Mouse (Mus musculus) G1E-ER4 (cell line): ENCODE measurements around the gene Crocc2. TPM values are rescaled to one million over a fixed set of nuclear protein-coding genes. Genes with fewer than 3 reads are reported as not detected.

Experiments
- GATA1 ChIP-seq: IDR thresholded peaks from one replicate; pipeline ENCODE4 v1.8.0; 2012; ENCODE audit warnings: low read length, inconsistent platforms
- polyA plus RNA-seq: library from polyadenylated mRNA; stranded (reverse); fragments of >175 nt; gene quantifications from 2 replicates; pipeline ENCODE4 v1.2.3, GENCODE M21; 2012

The Crocc2 gene
- polyA plus RNA-seq, 1 experiment = not detected

DNA sequence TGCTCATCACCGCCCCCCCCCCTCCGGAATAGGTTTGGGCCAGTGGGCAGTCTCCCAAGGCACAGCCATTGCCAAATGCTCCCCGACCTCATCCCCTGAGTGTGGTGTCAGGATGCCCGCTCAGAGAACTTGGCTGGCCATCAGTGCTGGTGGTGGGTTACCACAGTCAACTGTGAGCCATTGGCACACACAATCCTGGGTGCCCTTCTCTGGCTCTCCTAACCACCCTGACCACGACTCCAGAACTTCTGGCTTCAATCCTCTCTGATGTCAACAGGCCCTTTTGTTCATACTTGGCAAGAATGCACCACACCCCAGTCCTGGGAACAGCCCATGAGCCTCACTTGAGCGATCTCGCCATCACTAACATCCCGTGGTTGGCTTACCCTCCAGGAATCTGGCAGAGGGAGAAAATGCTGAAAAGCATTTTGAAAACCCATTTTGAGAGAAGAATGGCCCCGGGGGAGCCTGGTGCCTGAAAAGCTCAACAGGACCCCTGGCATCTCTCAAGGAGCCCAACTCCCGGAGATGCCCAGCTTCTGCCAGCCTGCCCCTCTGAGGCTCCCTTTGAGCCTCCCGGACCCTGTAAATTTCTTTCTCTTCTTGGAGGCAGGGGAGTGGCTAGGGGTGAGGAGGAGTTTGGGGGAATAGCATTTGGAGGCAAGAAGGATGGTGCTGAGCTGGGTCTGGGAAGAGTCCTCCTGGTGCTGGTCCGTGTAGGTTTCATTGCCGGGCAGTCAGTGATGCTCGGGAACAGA is 15.7 kb downstream of the Crocc2 start:
- TF ChIP-seq GATA1 = no peak

DNA sequence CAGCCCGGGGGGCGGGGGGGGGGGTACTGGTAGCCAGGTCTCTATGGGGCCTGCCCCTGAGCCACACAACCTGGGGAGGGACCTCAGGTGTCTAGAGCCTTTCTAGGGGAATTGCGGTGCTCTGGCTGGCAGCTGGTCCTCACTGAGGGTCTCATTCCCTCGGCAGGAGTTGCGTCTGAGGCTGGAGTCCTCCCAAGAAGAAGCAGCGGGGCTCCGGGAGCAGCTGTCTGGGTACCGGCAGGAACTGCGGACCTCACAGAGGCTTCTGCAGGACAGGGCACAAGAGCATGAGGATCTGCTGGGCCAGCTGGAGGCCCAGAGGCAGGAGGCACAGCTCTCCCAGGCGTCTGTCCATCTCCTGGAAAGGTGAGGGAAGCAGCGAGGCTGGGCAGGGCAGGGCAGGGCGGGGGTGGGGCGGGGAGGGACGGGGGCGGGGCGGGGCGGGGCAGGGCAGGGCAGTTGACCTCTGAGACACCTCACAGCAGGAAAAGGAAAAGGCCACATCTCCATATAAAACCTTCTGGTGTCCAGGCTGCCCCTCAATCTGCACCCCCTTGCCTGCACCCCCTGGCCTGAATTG is 22.3 kb downstream of the Crocc2 start:
- no peak for TF ChIP-seq GATA1

DNA sequence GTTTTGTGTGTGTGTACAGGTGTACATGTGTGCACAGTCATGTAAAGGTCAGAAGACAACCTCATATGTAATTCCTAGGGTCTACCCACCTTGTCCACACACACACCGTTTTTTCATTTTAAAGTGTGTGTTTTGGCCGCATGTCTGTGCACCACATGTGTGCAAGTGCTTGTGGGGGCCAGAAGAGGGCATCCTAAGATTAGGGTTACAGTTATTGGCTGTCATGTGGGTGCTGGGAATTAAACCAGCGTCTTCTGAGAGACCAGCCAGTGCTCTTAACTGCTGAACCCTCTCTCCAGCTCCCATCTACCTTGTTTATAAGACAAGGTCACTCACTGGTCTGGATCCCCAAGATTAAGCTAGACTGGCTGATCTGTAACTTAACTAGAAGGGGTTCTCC is 26.4 kb downstream of the Crocc2 start:
- no peak for TF ChIP-seq GATA1

DNA sequence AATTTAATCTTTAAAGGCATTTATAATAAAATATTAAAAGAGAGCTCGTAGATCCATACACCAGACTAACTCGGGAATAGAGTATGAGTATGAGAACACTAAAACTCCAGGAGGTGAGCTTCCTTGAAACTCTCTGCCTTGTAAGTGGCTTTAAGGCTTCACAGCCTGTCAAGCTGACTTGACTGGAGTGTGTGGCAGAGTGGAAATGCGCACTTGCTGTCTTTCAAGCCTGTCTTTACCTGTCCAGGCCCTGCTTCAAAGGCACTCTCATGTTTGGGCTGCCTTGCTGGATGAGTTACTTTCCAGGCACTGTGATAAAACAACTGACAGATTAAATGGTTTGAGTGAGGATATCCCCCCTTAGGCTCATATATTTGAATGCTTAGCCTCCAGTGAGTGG is 29.4 kb downstream of the Crocc2 start:
- no peak for TF ChIP-seq GATA1

DNA sequence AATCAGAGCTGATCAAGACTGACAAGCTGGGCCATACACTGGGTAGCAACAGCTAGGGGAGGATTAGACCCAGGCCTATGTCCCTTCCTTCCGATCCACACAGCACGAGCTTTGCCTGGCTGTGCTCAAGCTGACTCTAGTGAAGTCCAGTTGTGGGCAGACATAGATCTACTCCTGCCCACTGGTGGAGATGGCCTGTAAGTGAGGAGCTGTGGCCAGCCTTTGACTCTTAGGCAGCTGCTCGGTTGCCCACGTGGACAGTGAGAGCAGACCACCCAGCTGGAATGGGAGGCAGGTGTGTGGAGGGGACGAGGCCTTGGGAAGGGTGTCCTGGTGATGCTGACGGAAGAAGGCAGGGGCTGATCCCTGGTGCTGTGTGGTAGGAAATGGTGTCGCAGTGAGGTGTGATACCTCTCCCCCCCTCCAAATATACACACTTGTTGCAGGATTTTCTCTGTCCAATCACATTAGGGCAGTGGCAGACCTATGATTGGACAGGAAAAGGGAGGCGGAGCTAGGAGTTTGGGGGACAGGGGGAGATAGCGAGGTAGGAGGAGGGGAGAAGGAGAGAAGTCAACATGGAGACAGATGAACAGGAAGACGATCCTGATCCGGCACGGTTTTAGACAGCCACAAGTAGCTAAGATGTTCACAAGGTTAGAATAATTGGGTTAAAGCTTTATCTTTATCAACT is 37.9 kb downstream of the Crocc2 start:
- no peak for TF ChIP-seq GATA1

DNA sequence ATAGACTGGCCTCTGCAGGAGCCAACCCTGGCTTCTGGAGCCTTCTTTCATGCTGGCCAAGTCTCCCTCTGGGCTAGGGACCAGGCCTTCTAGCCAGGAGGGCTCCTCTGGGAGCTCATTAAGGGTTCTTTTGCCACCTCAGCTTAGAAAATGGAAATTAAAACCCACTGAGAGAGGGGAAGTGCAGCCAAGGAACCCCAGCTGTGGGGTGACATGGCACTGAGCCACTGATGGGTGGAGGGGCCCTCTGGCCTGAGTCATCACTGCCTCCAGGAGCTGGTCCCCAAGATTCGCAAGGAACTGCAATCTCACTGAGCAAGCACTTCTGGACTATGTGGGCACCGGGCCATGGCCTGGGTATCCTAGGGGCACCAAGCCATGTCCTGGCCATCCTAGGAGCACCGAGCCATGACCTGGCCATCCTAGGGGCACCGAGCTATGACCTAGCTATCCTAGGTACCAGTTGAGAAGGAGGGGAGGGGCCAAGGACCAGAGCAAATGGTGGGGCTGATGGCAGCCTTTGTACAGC is 39.1 kb downstream of the Crocc2 start:
- no peak for TF ChIP-seq GATA1

DNA sequence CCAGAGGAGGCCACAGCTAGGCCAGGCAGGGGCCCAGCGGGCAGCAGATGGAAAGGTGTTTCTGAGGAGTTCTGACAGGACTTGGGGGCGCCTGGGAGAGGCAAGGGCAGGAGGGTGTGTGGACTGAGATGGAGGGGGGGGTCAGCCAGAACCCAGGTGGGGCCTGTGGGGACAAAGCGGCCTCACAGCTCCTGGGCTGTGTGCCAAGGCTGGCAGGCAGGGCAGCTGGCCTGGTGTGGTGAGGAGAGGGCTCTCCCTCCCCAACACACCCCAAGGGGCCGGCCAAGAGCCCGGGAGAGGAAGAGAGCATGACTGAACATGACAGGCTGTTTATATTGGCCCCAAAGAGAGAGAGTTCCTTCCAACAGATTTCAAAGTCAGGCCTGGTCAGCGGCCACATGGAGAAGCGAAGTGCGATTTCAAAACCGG is 41.7 kb downstream of the Crocc2 start:
- no peak for TF ChIP-seq GATA1

DNA sequence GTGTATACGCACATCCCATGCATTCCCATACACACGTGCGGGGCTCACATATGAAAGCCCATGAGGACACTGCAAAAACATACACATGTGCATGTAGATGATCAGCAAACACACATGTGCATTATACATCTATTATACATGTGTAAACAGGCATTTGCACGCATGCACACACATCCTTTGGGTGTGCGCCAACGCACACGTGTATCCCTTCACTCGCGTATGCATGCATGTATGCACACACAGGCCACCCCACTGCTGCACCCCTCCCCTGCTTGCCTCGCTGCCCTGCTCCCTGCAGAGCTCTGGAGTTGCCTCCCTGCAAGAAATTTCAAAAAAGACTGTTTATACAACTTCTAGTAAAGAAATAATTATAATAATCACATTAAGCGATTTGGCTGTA is 42.5 kb downstream of the Crocc2 start:
- no peak for TF ChIP-seq GATA1

DNA sequence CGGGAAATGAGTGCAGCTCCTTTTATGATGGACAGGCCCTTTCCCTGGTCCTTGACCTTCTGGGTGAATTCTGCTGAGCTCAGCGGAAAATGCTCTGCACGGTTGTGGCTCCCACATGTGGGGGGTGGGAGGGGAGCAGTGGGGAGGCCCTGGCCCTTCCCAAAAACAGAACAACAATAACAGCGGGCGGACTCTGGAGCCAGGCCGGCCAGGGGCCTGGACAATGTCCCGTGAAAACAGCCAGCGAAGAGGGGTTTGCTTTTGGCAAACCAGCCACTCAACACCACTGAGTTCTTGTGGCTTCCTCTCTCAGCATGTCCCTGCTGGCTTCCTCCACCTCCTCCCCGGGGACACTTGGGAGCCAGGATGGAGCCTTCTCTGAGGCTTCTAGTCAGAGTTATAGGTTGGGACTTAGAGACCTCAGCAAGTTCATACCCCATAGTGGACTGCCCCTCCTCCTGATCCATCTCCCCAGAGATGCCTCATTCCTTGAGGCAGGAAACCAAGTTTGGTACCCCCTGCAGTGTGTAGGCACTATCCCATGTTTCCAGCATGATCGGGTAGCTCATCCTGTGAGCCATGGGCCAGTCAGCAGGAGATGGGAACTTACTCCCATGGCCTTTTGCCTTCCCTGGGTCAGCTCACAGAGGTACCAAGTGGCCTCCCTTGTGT is 43.2 kb downstream of the Crocc2 start:
- TF ChIP-seq GATA1 = no peak

DNA sequence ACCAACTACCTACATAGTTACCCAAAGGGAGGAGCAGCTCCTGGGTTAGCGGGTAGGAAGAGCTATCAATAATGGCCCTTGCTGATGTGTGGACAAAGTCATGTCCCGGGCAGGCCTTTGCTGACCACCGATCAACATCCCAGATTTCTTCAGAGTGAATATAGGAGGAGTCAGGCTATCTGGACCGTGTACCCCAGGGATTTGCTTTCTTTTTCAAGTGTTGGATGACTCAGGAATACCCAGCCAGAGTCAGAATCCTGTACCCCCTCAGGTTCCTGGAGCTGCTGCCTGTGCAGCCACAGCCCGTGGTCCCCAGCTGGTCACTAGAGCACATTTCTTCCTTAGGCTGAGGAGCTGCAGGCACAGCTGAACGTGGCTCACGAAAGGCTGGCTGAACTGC is 43.9 kb downstream of the Crocc2 start:
- TF ChIP-seq GATA1 = no peak

DNA sequence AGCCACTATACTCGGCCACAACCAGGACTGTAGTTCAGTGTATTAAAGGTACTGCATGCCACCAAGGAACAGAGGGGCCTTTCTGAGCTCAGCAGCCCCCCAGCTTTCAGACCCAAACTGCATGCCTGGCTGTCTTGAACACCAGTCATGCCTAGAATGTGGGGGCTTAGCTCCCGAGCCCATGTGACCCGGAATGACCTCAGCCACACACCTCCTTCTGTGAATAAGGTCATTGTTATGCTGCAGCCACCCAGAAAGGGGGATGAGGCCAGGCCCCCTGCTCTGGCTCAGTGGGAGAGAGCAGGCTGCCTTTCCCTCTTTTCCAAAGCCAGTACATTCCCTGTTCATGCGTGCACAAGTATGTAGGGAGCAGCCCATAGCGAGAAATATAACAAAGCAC is 46.1 kb downstream of the Crocc2 start:
- TF ChIP-seq GATA1 = no peak

DNA sequence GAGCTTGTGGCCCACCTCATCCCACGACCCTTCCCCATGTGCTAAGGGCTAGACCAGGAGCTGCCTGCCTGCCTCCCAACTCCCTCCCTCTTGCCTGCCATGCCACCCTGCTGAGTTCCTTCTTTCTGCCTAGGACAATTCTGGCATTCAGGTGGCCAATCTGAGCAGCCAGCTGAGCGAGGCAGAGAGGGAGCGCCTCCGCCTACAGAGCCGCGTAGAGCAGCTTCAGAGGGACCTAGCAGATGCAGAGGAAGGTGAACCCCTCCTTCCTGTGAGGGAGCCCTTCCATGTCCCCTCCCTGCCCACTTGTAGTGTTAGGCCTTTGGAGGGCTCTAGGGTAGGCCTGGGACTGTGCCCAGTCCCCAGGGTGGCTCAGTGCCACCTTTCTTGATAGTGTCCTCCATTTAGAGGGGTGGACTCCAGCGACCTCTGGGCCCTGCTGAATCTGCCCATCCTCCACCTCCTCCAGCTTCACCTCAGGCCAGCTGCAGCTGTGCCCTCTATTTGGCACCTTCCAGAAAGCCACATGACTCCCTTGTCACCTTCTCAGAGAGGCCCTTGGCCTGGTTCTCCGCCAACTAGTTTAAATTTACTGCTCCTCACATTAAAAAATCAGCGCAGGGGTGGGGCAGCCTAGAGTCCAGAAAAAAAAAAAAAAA is 48.4 kb downstream of the Crocc2 start:
- TF ChIP-seq GATA1 = no peak

DNA sequence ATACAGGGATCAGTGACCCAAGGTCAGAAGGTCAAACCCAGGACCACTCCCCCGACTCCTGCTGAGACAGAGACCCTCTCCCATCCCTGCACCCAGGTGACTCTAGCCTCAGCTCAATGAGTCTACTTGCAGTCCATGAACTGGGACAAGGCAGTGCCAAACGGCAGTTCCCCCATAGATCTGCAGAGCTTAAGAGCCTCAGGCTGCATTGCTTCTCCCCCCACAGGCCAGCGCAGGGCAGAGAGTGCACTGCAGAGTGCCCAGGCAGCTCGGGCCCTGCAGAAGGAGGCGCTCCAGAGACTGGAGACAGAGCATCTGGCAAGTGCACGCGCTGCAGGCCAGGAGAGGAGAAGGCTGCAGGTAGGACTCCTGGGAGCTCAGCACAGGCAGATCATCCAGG is 49.0 kb downstream of the Crocc2 start:
- no peak for TF ChIP-seq GATA1

DNA sequence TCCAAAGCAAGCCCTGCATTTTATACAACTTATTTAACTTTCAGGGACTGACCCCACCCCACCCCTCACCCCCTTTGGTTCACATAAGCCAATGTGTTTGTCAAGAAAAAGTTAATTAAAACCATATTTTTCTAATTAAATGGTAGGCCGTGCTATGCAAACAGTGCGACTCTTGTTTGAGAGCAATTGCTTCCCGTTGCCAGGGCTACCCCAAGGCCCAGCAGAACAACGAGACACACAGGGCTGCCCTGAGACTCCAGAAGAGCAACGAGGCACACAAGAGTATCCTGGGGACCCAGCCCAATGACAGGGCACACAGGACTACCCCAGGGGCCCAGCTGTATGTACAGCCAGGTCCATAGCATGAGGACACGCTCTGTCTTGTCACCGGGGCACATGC is 52.3 kb downstream of the Crocc2 start:
- no peak for TF ChIP-seq GATA1

DNA sequence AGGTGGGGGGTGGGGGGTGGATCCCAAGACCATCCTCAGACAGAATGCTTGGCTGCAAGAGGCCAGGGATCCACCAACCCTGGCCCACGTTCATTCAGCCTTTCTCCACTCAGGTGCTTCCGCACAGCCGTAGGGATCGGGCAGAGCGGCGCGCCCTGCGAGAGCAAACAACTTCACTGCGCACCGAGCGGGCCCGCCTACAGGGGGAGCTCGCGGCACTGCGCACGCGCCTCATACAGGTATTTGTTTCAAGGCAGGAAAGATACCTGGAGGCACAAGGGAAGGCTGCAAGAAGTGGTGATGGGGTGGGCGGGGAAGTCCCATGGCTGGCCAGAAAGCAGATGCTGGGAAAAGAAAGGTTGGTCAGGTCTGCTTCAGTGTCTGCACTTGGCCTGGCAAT is 55.4 kb downstream of the Crocc2 start:
- no peak for TF ChIP-seq GATA1
